Mouse (Mus musculus) liver, postnatal 0 days (tissue): ENCODE data around the gene Pcnx3.

Experiments
- CTCF ChIP-seq: sonication (generic); IDR thresholded peaks from 2 replicates; pipeline ENCODE4 v1.5.1; 2016; ENCODE audit warnings: antibody characterized with exemption, low read depth
- EP300 ChIP-seq: IDR thresholded peaks from 2 replicates; pipeline ENCODE4 v1.6.1; 2016; ENCODE audit warnings: antibody characterized with exemption, low read depth, mild to moderate bottlenecking

DNA sequence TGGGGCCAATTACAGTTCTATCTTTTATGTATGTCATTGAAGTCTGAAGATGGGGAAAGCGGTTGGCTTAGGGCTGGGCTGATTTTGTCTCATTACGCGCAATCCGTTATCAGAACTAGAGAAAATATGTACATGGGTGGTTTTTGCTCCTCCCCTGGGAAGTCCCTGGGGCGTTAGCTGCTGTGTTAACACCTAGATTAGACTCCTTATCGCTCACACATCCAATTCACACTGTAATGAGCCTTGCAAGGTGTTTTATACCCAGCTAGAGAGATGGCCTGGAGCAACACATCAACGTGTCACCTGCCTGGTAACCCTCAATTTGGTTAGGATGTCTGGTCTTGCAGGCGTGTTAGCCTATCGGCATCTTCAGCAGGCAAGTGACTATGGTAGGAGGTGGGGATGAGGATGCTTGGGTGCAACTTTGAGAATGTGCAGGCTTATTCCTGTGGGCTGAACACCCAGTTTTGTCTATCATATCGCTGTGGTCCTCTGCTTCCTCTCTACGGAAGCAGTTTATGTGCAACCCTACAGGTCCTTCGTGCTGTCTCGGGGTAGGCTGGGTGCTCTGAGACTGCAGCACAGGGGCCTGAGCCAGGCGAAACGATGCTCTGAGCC is 38.4 kb upstream of the Pcnx3 start:
- no peak for TF ChIP-seq CTCF
- TF ChIP-seq EP300 = peak; percentile 89
